Mouse (Mus musculus): ENCODE results near the gene Disc1. TPM values are rescaled to one million over a fixed set of nuclear protein-coding genes. Genes with fewer than 3 reads are reported as not detected.

Disc1 gene
- polyA plus RNA-seq, 1 experiment from 2014 or later = 0.97 TPM

- peak; percentile 74 for DNase-seq (ENCODE audit: low spot score)
- ATAC-seq = peak; percentile 81
- Histone ChIP-seq H3K9me3 (ENCODE audit: low read length) (no peaks in the 10 kb centered on the region), H3K9ac (replicated peaks; ENCODE audit: low read depth) (no peak overlapping the region), H3K36me3 (ENCODE audit: insufficient read depth, low read length) (no peaks in the 10 kb centered on the region), H3K4me1 (ENCODE audit: insufficient read depth, low read depth, low read length) (no peaks in the 10 kb centered on the region), H3K4me3 (ENCODE audit: low read depth, low read length) (no peak overlapping the region), H3K27me3 (replicated peaks; ENCODE audit: insufficient read depth, low read length) (no peaks in the 10 kb centered on the region), H3K27ac (ENCODE audit: low read length) (no peak overlapping the region), H3K4me2 (replicated peaks; ENCODE audit: low read depth, low read length) (no peak overlapping the region)
- 32% methylated on average over 8 of the region's 8 CpGs for WGBS
- peak; percentile 73 for TF ChIP-seq EP300 (IDR thresholded peaks at IDR 0.05)
- no peak for TF ChIP-seq CTCF (IDR thresholded peaks at IDR 0.05)
Observed at GRCm38 (mm10) chr8:125301931-125302361, 248.0 kb downstream of the Disc1 start.

- Histone ChIP-seq H3K27me3 (replicated peaks; ENCODE audit: insufficient read depth, low read length) (no peaks in the 10 kb centered on the region), H3K4me1 (ENCODE audit: insufficient read depth, low read depth, low read length) (peaks cover 5% of the 10 kb centered on the region), H3K27ac (ENCODE audit: low read length) (no peak overlapping the region), H3K9ac (replicated peaks; ENCODE audit: low read depth) (no peak overlapping the region), H3K36me3 (ENCODE audit: insufficient read depth, low read length) (no peaks in the 10 kb centered on the region), H3K4me3 (ENCODE audit: low read depth, low read length) (no peak overlapping the region), H3K9me3 (ENCODE audit: low read length) (no peaks in the 10 kb centered on the region), H3K4me2 (replicated peaks; ENCODE audit: low read depth, low read length) (no peak overlapping the region)
- WGBS = 78% methylated on average over 10 of the region's 10 CpGs
- ATAC-seq (no peak), DNase-seq (ENCODE audit: low spot score) (no peak)
- TF ChIP-seq EP300 (IDR thresholded peaks at IDR 0.05) (no peak), CTCF (IDR thresholded peaks at IDR 0.05) (no peak)
Observed at GRCm38 (mm10) chr8:125306665-125307064, 252.7 kb downstream of the Disc1 start.

- WGBS = 54% methylated on average over 14 of the region's 14 CpGs
- TF ChIP-seq CTCF (IDR thresholded peaks at IDR 0.05) (no peak), EP300 (IDR thresholded peaks at IDR 0.05) (no peak)
- no peaks in the 10 kb centered on the region for H3K36me3 ChIP-seq (ENCODE audit: insufficient read depth, low read length)
- peaks cover 6% of the 10 kb centered on the region for H3K4me1 ChIP-seq (ENCODE audit: insufficient read depth, low read depth, low read length)
- H3K27me3 ChIP-seq (replicated peaks; ENCODE audit: insufficient read depth, low read length) = no peaks in the 10 kb centered on the region
- no peak overlapping the region for H3K4me2 ChIP-seq (replicated peaks; ENCODE audit: low read depth, low read length)
- H3K9me3 ChIP-seq (ENCODE audit: low read length) = no peaks in the 10 kb centered on the region
- no peak for DNase-seq (ENCODE audit: low spot score)
- no peak overlapping the region for H3K27ac ChIP-seq (ENCODE audit: low read length)
- no peak overlapping the region for H3K9ac ChIP-seq (replicated peaks; ENCODE audit: low read depth)
- no peak for ATAC-seq
- no peak overlapping the region for H3K4me3 ChIP-seq (ENCODE audit: low read depth, low read length)
Observed at GRCm38 (mm10) chr8:125309985-125310384, 256.0 kb downstream of the Disc1 start.

Small RNA genes within 50 kb of the gene (microRNA-seq; reads per million reads assigned to microRNA genes)
- not detected for gene Gm22197

Other genes with a start within 250 kb of the Disc1 start
- 67.8 and 71.5 TPM in 2 replicates for gene Gnpat, start 191.2 kb upstream of the Disc1 start, polyA plus RNA-seq (2015; fragmentation: Nextera tagmentation; extraction: Ambion mirVana)
- gene 2810004N23Rik, start 191.1 kb upstream of the Disc1 start, polyA plus RNA-seq (2015; fragmentation: Nextera tagmentation; extraction: Ambion mirVana) = 18.0 and 18.2 TPM in 2 replicates
- gene Exoc8, start 156.5 kb upstream of the Disc1 start, polyA plus RNA-seq (2015; fragmentation: Nextera tagmentation; extraction: Ambion mirVana) = 7.0 and 7.7 TPM in 2 replicates
- 6.9 TPM in 2 replicates for gene Sprtn, start 156.3 kb upstream of the Disc1 start, polyA plus RNA-seq (2015; fragmentation: Nextera tagmentation; extraction: Ambion mirVana)
- 7.7 and 8.8 TPM in 2 replicates for gene Egln1, start 104.9 kb upstream of the Disc1 start, polyA plus RNA-seq (2015; fragmentation: Nextera tagmentation; extraction: Ambion mirVana)
- 60.6 and 63.3 TPM in 2 replicates for gene Tsnax, start 41.2 kb upstream of the Disc1 start, polyA plus RNA-seq (2015; fragmentation: Nextera tagmentation; extraction: Ambion mirVana)